Mouse (Mus musculus): Measurements from ENCODE around the gene Mas1.

The Mas1 gene

DNA sequence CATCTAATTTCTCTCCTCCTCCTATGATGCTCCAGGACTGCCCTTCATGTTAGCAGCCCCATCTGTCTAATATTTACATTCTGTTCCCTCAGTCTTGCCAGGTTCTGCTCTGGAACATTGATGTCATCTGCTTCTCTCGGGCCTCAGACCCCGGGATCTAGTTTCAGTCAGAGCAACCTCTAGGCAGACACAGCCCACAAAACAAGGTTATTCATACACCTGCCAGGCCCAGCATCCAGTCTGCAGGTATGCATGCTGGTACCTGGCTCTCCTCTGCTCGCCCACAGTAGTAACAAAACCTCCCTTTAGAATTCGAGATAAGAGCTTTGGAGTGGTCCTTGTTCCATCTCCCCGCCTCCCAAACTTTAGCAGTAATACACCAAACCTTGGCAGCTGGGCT lies 37.6 kb downstream of the Mas1 start:
- DNase-seq (ENCODE audit: low read depth), result no peak

DNA sequence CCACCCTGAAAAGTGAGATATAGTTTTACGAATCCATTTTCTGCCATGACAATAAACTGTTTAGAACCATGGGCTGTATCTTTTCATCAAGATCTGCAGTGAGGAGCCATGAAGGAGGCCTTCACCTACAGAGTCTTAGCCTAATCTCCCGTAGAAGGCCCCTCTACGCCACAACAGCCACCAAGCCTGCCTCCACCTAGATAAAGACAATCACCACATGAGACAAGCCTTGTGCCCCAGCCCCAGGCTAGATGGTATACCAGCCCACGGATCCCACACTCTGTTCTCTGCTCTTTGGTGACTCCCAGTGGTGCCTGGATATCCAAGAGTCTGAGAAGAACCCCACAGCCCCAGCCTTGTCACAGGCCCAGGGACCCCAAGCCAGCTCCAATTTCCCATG lies 52.1 kb downstream of the Mas1 start:
- no peak for DNase-seq (ENCODE audit: low read depth)

DNA sequence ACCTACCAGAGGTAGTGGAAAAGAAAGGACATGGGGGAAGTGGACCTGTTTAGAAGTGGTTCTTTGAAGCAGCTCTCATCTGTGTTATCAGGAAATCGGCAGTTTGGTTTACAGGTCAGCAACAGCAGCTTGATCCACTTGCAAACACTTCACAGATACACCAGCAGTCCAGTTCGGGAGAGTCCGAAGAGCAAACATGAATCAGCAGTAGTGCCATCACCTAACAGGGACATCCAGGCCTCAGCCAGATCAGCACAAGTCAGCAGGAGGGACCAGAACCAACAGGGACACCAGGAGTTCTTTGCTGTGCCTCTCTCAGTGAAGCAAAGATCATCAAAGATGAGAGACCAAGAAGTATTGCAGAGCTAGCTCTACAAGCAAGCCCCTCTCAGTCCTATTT lies 53.4 kb downstream of the Mas1 start:
- no peak for DNase-seq (ENCODE audit: low read depth)

- DNase-seq (ENCODE audit: low read depth), result no peak
These were observed 57.0 kb downstream of the Mas1 start for GRCm38 (mm10) chr17:12810973-12811303.

DNA sequence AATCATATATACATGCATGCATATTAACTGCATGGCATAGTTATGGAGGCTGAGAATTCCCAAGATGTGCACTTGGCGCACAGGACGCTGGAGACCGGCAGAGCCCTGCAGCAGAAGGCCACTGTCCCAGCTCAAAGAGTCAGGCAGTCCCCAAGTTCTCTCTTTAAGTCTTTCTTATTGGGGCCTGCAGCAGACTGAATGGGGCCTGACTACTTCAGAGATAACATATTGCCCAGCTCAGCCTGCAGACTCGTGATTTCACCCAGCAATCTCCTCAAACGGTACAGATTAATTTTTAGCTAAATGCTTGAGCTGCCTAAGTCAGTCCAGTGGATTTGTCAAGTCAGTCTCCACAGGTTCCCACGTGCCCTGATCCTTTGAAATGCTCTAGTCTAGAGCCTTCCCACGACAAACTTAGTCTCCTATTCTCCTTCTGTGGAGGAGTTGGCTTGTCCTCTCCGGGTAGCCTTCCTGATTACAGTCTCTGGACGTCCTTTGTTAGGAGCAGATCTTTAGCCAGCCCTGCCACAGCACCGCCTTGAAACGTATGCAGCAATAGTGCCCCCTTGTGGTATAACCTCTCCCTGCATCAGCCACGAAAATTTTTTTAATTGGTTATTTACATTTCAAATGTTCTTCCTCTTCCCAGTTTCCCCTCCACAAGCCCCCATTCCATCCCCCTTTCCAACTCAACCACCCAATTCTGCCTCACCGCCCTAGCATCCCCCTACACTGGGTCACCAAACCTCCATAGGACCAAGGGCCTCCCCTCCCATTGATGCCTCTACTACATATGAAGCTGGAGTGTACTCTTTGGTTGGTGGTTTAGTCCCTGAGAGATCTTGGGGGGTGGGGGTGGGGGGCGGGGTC lies 57.6 kb downstream of the Mas1 start:
- peak; percentile 90 for DNase-seq (ENCODE audit: low read depth)

- no peak for DNase-seq (ENCODE audit: low read depth)
These were observed 59.1 kb downstream of the Mas1 start for GRCm38 (mm10) chr17:12808851-12809250.

GRCm38 (mm10) chr17:12804584-12805445 lies 63.1 kb downstream of the Mas1 start:
- DNase-seq (ENCODE audit: low read depth), result no peak

DNA sequence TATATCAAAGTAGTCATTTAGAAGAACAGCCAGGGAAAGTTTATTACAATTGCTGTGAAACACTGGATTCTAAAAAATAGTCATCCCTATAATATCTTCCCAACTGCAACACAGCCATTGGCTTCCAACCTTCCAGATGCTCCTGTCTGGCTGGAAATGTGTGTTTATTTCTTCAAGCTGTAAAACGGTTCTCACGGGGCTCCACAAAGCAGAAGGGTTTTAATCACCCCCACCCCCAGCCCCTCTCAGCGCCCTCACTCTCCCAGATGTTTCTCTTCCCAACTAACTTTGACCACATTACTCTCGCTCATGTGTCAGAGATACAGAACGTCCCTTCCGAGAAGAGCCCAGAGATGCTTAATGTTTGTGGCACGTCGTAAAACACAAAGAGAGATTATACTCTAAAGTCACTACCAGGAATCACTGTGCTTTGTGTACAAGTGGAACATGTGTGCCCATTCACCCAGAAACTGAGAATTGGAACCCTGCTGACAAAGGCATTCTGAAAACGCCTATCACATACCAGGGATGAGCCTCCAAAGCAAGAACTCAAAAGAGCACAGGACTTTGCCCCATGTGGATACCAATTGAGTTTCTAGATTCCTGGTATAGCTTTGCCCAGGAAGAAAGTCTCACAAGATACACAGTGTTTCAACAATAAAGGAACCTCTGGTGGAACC lies 65.9 kb downstream of the Mas1 start:
- no peak for DNase-seq (ENCODE audit: low read depth)

- peak; percentile 43 for DNase-seq (ENCODE audit: low read depth)
These were observed 68.3 kb downstream of the Mas1 start for GRCm38 (mm10) chr17:12799368-12800275.

DNA sequence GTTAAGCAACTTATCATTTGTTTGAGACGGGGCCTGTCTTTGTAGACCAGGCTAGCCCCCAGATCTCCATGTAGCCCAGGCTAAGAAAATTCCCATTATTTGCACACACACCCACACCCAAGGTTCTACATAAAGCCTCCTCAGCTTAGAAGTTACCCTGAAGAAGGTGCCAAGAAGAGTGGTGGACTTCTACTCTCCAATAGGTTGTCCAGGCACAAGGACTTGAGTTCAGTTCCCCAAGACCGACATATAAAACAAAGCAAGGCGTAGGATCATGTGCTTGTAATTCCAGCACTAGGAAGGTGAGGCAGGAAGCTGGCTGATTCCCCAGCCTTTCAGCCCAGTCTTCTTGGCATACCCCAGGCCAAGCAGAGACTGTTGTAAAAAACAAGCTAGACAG lies 69.4 kb downstream of the Mas1 start:
- no peak for DNase-seq (ENCODE audit: low read depth)

DNA sequence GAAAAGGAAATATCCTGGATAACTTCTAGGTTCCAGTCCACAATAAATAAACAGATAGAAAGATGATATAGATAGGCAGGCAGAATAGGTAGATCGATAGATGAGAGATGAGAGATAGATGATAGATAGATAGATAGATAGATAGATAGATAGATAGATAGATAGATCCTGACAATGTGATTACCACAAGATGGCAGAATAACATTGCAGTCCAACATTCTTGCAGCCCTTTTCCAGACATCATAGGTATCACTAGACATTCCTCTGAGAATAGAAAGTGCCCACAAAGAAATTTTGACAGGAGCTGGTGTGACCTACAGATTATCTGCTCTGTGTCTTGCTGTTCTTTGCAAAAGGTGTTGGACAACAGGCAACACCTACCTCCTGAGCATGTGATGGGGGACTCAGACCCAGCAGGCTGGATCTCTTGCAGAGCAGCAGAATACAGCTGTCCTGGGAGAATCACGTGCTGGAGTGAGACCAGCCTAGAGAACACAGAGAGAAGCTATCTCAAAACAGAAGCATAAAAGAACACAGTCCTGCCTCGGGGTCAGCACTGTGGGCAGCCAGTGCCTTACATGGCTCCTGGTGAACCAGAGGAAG lies 70.4 kb downstream of the Mas1 start:
- no peak for DNase-seq (ENCODE audit: low read depth)

GRCm38 (mm10) chr17:12796633-12797032 lies 71.3 kb downstream of the Mas1 start:
- DNase-seq (ENCODE audit: low read depth), result no peak

DNA sequence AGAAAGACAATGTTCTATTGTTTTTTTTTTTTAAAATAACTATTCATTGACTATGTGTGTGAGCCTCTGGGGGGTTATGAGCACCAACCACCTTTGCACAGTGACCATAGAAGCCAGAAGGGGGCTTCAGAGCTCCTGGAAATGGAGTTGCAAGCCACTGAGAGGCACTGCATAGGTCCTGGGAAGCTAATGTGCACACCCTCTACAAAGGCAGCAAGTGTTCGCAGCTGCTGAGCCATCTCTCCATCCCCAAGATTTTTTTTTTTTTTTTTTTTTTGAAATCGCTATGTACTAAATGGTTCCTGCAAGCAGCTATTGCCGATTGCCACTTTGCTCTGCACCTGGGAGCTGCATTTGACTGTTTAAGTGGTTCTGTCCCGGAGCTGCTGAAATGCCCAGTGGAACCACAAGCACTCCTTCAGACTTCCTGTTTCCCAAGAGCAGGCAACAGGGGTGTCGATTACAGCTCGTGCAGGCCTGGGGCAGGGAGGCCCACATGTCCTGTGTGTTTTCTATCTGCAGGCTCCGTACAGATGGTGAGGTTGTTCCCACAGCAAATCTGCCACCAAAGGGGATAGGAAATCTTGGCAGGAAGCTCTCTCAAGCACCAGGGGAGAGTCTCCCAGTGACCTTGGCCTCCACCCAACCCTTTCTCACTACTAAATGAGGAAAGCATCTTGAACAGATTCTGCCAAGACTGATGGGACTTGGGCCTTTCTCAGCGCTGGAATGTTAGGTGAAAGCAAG lies 74.1 kb downstream of the Mas1 start:
- peak; percentile 76 for DNase-seq (ENCODE audit: low read depth)

DNA sequence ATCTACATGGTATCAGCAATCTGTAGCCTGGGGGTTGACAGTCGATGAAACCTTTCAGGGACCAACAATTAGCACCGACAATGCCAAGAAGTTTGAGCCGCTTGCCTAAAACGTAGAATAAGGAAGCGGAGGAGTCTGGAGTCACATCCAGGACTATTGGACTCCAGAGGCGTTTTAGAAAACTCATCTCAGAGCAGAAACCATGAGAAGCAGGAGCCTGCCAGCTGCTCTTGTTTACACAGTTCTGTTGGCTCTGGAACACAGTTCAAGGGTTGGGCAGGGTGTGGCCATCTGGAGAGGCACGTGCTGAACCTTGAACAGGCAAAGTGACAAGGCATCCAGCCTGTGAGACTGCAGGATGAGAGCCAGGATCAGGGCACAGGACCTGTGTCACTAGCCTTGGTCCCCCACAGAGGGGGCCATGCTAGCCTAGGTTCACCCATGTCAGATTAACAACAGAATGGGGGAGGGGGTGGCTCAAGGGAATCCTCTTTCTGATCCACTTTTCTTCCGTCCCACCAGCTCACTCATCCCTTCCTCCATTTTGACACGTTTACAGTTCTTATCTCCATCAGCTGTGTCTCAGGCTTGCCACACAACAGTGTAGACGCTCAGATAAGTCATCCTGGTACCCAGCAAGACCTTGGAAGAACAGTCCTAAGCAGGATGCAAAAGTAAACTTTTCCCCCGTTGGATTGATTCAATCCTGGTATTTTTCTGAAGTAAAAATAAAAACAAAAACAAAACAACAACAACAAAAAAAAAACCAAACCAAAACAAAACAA lies 75.3 kb downstream of the Mas1 start:
- DNase-seq (ENCODE audit: low read depth), result peak; percentile 33

GRCm38 (mm10) chr17:12791420-12791819 lies 76.5 kb downstream of the Mas1 start:
- peak; percentile 82 for DNase-seq (ENCODE audit: low read depth)

DNA sequence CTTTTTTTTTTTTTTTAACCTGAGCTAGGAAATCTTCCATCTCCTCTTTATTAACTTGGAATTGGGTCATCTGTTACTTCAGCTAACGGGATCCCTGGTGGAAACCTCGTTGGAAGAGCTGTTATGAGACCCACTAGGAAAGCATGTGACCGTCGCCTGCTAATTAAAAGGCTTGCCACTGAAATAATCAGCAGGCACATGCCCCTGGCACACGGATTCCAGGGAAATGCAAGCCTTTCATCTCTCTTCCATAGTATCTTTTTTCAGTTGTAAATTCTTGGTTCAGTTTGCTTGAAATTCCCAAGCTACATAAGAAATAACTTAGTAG lies 76.9 kb downstream of the Mas1 start:
- no peak for DNase-seq (ENCODE audit: low read depth)
